Mouse (Mus musculus) T-helper 2 cell (primary cell): ENCODE data around the gene Cdc45.

Experiments used
- in situ Hi-C: fragments of 300-600 bp; cut with MboI, MseI; formaldehyde crosslinking; loops from one replicate; pipeline ENCODE4 v1.15.1; 2025; ENCODE audit warnings: high pct_unique_total_duplicates

The Cdc45 gene

GRCm38 (mm10) chr16:18733100-18733956, 78.5 kb downstream of the Cdc45 start:
- in situ Hi-C loops: loop anchor here (10.0 kb wide), 1 partner anchor 1641 kb away; no protein-coding TSS in a partner anchor

GRCm38 (mm10) chr16:18730640-18731039, 81.1 kb downstream of the Cdc45 start:
- in situ Hi-C loops: loop anchor here (10.0 kb wide), 1 partner anchor 1644 kb away; no protein-coding TSS in a partner anchor
